Mouse (Mus musculus) lung, adult 2 months (tissue): ENCODE results near the gene Cox16.

Experiments
- CTCF ChIP-seq: fragments of 200-500 bp; IDR thresholded peaks from 2 replicates; pipeline ENCODE4 v1.5.1; 2011; ENCODE audit warnings: mild to moderate bottlenecking, low read length, control low read depth; ENCODE audit not compliant: insufficient read depth
- POLR2A ChIP-seq: fragments of 200-500 bp; IDR thresholded peaks from 2 replicates; pipeline ENCODE4 v1.6.1; 2011; ENCODE audit warnings: low read depth, mild to moderate bottlenecking, control low read depth, low read length, borderline replicate concordance; ENCODE audit errors: extremely low read depth

DNA sequence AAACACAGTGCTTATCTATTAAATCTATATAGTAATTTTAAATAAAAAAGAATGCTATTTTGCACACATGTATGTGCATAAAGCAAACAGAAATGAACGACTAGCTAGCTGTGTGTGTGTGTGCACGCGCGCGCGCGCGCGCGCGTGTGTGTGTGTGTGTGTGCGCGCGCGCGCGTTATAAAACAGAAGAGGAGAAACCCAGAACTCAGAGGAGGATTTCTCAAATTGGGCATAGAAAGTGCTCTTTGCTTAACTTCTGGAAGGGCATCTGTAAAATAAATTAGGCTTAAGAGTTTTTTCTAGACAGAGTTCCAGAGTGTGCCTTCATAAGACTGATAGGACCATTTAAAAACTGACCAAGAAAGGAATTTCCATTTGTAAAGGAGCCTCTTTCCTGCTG is 1.3 kb downstream of the Cox16 start:
- TF ChIP-seq CTCF, result no peak
- TF ChIP-seq POLR2A, result no peak
